Mouse (Mus musculus): ENCODE data around the gene Zdhhc16. TPM values are rescaled to one million over a fixed set of nuclear protein-coding genes. Genes with fewer than 3 reads are reported as not detected.

Gene Zdhhc16
- polyA plus RNA-seq, 1 experiment from 2014 or later: 69.2 TPM

- Histone ChIP-seq H3K9ac (ENCODE audit: low read length) (no peak overlapping the region), H3K4me1 (ENCODE audit: control insufficient read depth, insufficient read depth, low read length) (no peaks in the 10 kb centered on the region)
Measured at GRCm38 (mm10) chr19:41901696-41902095, 31.6 kb upstream of the Zdhhc16 start.

GRCm38 (mm10) chr19:41902848-41903593 lies 30.3 kb upstream of the Zdhhc16 start:
- no peak overlapping the region for H3K9ac ChIP-seq (ENCODE audit: low read length)
- no peak overlapping the region for H3K4me2 ChIP-seq (ENCODE audit: low read depth)
- no peaks in the 10 kb centered on the region for H3K36me3 ChIP-seq (ENCODE audit: control insufficient read depth, insufficient read depth, low read length)
- WGBS: 88% methylated on average over 10 of the region's 10 CpGs
- H3K27ac ChIP-seq (ENCODE audit: low read depth, low read length): no peak overlapping the region
- no peaks in the 10 kb centered on the region for H3K9me3 ChIP-seq (ENCODE audit: control insufficient read depth, low read length)
- no peaks in the 10 kb centered on the region for H3K4me1 ChIP-seq (ENCODE audit: control insufficient read depth, insufficient read depth, low read length)
- DNase-seq (ENCODE audit: low spot score) (no peak), ATAC-seq (ENCODE audit: insufficient read depth, low FRiP score, low TSS enrichment) (no peak)
- no peaks in the 10 kb centered on the region for H3K27me3 ChIP-seq (ENCODE audit: control insufficient read depth, insufficient read depth, low read length)
- H3K4me3 ChIP-seq (ENCODE audit: low read depth, low read length): no peak overlapping the region

More at GRCm38 (mm10) chr19:41901696-41902095, 31.6 kb upstream of the Zdhhc16 start:
- H3K27ac ChIP-seq (ENCODE audit: low read depth, low read length): no peak overlapping the region
- no peak overlapping the region for H3K4me3 ChIP-seq (ENCODE audit: low read depth, low read length)
- no peaks in the 10 kb centered on the region for H3K9me3 ChIP-seq (ENCODE audit: control insufficient read depth, low read length)
- no peak for DNase-seq (ENCODE audit: low spot score)
- H3K27me3 ChIP-seq (ENCODE audit: control insufficient read depth, insufficient read depth, low read length): no peaks in the 10 kb centered on the region
- no peaks in the 10 kb centered on the region for H3K36me3 ChIP-seq (ENCODE audit: control insufficient read depth, insufficient read depth, low read length)
- H3K4me2 ChIP-seq (ENCODE audit: low read depth): no peak overlapping the region
- no peak for ATAC-seq (ENCODE audit: insufficient read depth, low FRiP score, low TSS enrichment)
- 55% methylated on average over 2 of the region's 2 CpGs for WGBS

GRCm38 (mm10) chr19:41905246-41905645 lies 28.0 kb upstream of the Zdhhc16 start:
- Histone ChIP-seq H3K9me3 (ENCODE audit: control insufficient read depth, low read length) (no peaks in the 10 kb centered on the region), H3K27me3 (ENCODE audit: control insufficient read depth, insufficient read depth, low read length) (no peaks in the 10 kb centered on the region), H3K36me3 (ENCODE audit: control insufficient read depth, insufficient read depth, low read length) (no peaks in the 10 kb centered on the region), H3K27ac (ENCODE audit: low read depth, low read length) (no peak overlapping the region), H3K4me2 (ENCODE audit: low read depth) (no peak overlapping the region), H3K4me3 (ENCODE audit: low read depth, low read length) (no peak overlapping the region), H3K9ac (ENCODE audit: low read length) (no peak overlapping the region), H3K4me1 (ENCODE audit: control insufficient read depth, insufficient read depth, low read length) (no peaks in the 10 kb centered on the region)
- WGBS: 74% methylated on average over 2 of the region's 2 CpGs
- DNase-seq (ENCODE audit: low spot score) (no peak), ATAC-seq (ENCODE audit: insufficient read depth, low FRiP score, low TSS enrichment) (no peak)

- no peak for DNase-seq (ENCODE audit: low spot score)
- no peak overlapping the region for H3K4me3 ChIP-seq (ENCODE audit: low read depth, low read length)
- H3K9me3 ChIP-seq (ENCODE audit: control insufficient read depth, low read length): no peaks in the 10 kb centered on the region
- H3K36me3 ChIP-seq (ENCODE audit: control insufficient read depth, insufficient read depth, low read length): no peaks in the 10 kb centered on the region
- ATAC-seq (ENCODE audit: insufficient read depth, low FRiP score, low TSS enrichment): no peak
- H3K4me1 ChIP-seq (ENCODE audit: control insufficient read depth, insufficient read depth, low read length): no peaks in the 10 kb centered on the region
- H3K27me3 ChIP-seq (ENCODE audit: control insufficient read depth, insufficient read depth, low read length): no peaks in the 10 kb centered on the region
- H3K9ac ChIP-seq (ENCODE audit: low read length): no peak overlapping the region
- H3K4me2 ChIP-seq (ENCODE audit: low read depth): no peak overlapping the region
- H3K27ac ChIP-seq (ENCODE audit: low read depth, low read length): no peak overlapping the region
- 64% methylated on average over 6 of the region's 6 CpGs for WGBS
Measured at GRCm38 (mm10) chr19:41906311-41907078, 26.8 kb upstream of the Zdhhc16 start.

- Histone ChIP-seq H3K27ac (ENCODE audit: low read depth, low read length) (no peak overlapping the region), H3K9me3 (ENCODE audit: control insufficient read depth, low read length) (no peaks in the 10 kb centered on the region), H3K27me3 (ENCODE audit: control insufficient read depth, insufficient read depth, low read length) (no peaks in the 10 kb centered on the region), H3K9ac (ENCODE audit: low read length) (no peak overlapping the region), H3K36me3 (ENCODE audit: control insufficient read depth, insufficient read depth, low read length) (no peaks in the 10 kb centered on the region), H3K4me1 (ENCODE audit: control insufficient read depth, insufficient read depth, low read length) (no peaks in the 10 kb centered on the region), H3K4me3 (ENCODE audit: low read depth, low read length) (no peak overlapping the region), H3K4me2 (ENCODE audit: low read depth) (no peak overlapping the region)
- 60% methylated on average over 8 of the region's 8 CpGs for WGBS
- DNase-seq (ENCODE audit: low spot score) (no peak), ATAC-seq (ENCODE audit: insufficient read depth, low FRiP score, low TSS enrichment) (no peak)
Measured at GRCm38 (mm10) chr19:41907079-41907760, 26.1 kb upstream of the Zdhhc16 start.

GRCm38 (mm10) chr19:41908736-41909135 lies 24.5 kb upstream of the Zdhhc16 start:
- peaks cover 11% of the 10 kb centered on the region for H3K4me1 ChIP-seq (ENCODE audit: control insufficient read depth, insufficient read depth, low read length)
- DNase-seq (ENCODE audit: low spot score) (no peak), ATAC-seq (ENCODE audit: insufficient read depth, low FRiP score, low TSS enrichment) (no peak)
- WGBS: 93% methylated on average over 3 of the region's 3 CpGs
- no peak overlapping the region for H3K4me2 ChIP-seq (ENCODE audit: low read depth)
- H3K4me3 ChIP-seq (ENCODE audit: low read depth, low read length): no peak overlapping the region
- H3K9me3 ChIP-seq (ENCODE audit: control insufficient read depth, low read length): no peaks in the 10 kb centered on the region
- no peaks in the 10 kb centered on the region for H3K36me3 ChIP-seq (ENCODE audit: control insufficient read depth, insufficient read depth, low read length)
- H3K27ac ChIP-seq (ENCODE audit: low read depth, low read length): no peak overlapping the region
- H3K9ac ChIP-seq (ENCODE audit: low read length): no peak overlapping the region
- H3K27me3 ChIP-seq (ENCODE audit: control insufficient read depth, insufficient read depth, low read length): no peaks in the 10 kb centered on the region

- no peak overlapping the region for H3K27ac ChIP-seq (ENCODE audit: low read depth, low read length)
- no peak overlapping the region for H3K4me3 ChIP-seq (ENCODE audit: low read depth, low read length)
- no peaks in the 10 kb centered on the region for H3K27me3 ChIP-seq (ENCODE audit: control insufficient read depth, insufficient read depth, low read length)
- DNase-seq (ENCODE audit: low spot score): no peak
- no peaks in the 10 kb centered on the region for H3K36me3 ChIP-seq (ENCODE audit: control insufficient read depth, insufficient read depth, low read length)
- 92% methylated on average over 2 of the region's 2 CpGs for WGBS
- no peaks in the 10 kb centered on the region for H3K9me3 ChIP-seq (ENCODE audit: control insufficient read depth, low read length)
- no peak overlapping the region for H3K4me2 ChIP-seq (ENCODE audit: low read depth)
- H3K9ac ChIP-seq (ENCODE audit: low read length): no peak overlapping the region
- no peak for ATAC-seq (ENCODE audit: insufficient read depth, low FRiP score, low TSS enrichment)
- peaks cover 14% of the 10 kb centered on the region for H3K4me1 ChIP-seq (ENCODE audit: control insufficient read depth, insufficient read depth, low read length)
Measured at GRCm38 (mm10) chr19:41910396-41910795, 22.9 kb upstream of the Zdhhc16 start.

- DNase-seq (ENCODE audit: low spot score) (peak; percentile 100), ATAC-seq (ENCODE audit: insufficient read depth, low FRiP score, low TSS enrichment) (peak; percentile 88)
- Histone ChIP-seq H3K27me3 (ENCODE audit: control insufficient read depth, insufficient read depth, low read length) (no peaks in the 10 kb centered on the region), H3K4me3 (ENCODE audit: low read depth, low read length) (peak within 1 kb of the TSS; percentile 96), H3K27ac (ENCODE audit: low read depth, low read length) (peak within 1 kb of the TSS; percentile 65), H3K4me2 (ENCODE audit: low read depth) (peak within 1 kb of the TSS; percentile 93), H3K9ac (ENCODE audit: low read length) (peak within 1 kb of the TSS; percentile 84), H3K4me1 (ENCODE audit: control insufficient read depth, insufficient read depth, low read length) (peaks cover 14% of the 10 kb centered on the region), H3K9me3 (ENCODE audit: control insufficient read depth, low read length) (no peaks in the 10 kb centered on the region), H3K36me3 (ENCODE audit: control insufficient read depth, insufficient read depth, low read length) (peaks cover 3% of the 10 kb centered on the region)
- WGBS: 8% methylated on average over 52 of the region's 54 CpGs
Measured at GRCm38 (mm10) chr19:41911178-41912073, 21.9 kb upstream of the Zdhhc16 start, which contains the start of gene Pgam1. Gene Pgam1, plus strand, starts transcription at chr19:41911923.
